Mouse (Mus musculus) spleen, postnatal 0 days (tissue): ENCODE data around the gene Ywhah. TPM values are rescaled to one million over a fixed set of nuclear protein-coding genes. Genes with fewer than 3 reads are reported as not detected.

Source experiments
- polyA plus RNA-seq: library from polyadenylated mRNA; unstranded; fragments of >200 nt; fragmentation: Nextera tagmentation; extraction: Ambion mirVana; gene quantifications from 2 replicates; pipeline ENCODE4 v1.2.1, GENCODE M21; 2015

Ywhah gene
- polyA plus RNA-seq: 247 and 253 TPM in 2 replicates

DNA sequence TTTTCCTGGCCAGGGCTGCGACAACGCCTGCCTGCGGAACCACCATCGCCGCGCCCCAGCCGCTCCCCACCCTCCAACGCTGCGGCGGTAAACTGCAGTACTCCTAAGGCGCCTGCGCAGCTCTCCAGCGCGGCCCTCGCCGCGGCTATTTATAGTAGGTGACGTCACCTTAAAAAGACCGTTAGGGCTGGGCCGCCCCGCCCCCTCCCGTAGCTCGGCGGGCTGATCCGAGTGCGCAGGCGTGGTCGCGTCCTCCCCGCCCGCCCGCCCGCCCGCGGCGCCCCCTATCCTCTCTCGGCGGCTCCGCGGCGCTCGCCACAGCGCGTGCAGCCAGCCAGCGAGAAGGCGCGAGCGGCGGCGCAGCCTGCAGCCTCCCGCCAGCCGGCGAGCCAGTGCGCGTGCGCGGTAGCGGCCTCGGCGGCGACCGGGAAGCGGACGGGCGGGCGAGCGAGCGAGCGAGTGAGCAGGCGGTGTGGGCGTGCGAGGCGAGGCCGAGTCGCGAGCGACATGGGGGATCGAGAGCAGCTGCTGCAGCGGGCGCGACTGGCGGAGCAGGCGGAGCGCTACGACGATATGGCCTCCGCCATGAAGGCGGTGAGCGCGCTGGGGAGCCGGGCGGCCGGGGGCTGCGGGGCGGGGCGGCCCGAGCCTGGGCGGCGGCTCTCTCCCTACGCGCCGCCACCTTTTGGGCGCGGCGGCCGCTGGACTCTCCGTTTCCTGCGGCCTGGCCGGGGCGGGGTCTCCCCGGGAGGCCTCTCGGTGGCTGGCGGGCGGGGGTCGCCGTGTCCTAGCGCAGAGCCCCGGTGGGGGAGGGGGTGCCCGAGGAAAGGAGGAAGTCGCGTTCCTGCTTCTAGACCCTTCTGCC, at the start of gene Ywhah:
Ywhah (plus strand) TSS at position 256 of the 865 bp plus-strand sequence.

Other genes with a start within 250 kb of the Ywhah start
- 23.0 and 29.2 TPM in 2 replicates for gene Pisd, start 233.2 kb upstream of the Ywhah start, polyA plus RNA-seq
- not detected in 2 replicates for gene Gm20671, start 191.7 kb upstream of the Ywhah start, polyA plus RNA-seq
- 11.1 and 13.1 TPM in 2 replicates for gene Prr14l, start 164.6 kb upstream of the Ywhah start, polyA plus RNA-seq
- 10.1 and 10.2 TPM in 2 replicates for gene Depdc5, start 155.1 kb upstream of the Ywhah start, polyA plus RNA-seq
- not detected in 2 replicates for gene Slc5a1, start 85.4 kb downstream of the Ywhah start, polyA plus RNA-seq
- gene Spon2, start 199.6 kb downstream of the Ywhah start, polyA plus RNA-seq: 34.8 and 58.1 TPM in 2 replicates